Mouse (Mus musculus): ENCODE results near the gene Thsd7a.

GRCm38 (mm10) chr6:12353573-12353972 is 395.6 kb downstream of the Thsd7a start:
- no peak for TF ChIP-seq CTCF (conservative IDR thresholded peaks at IDR 0.05 in 1 of 2, IDR thresholded peaks at IDR 0.05 in 1 of 2; ENCODE audit: low read depth in 2 of 2, low read length in 2 of 2)
- TF ChIP-seq ETS1 (conservative IDR thresholded peaks at IDR 0.05; ENCODE audit: low read depth, low read length): no peak
- no peak for TF ChIP-seq POLR2A (IDR thresholded peaks at IDR 0.05; ENCODE audit: low read depth, low read length)
- no peak for TF ChIP-seq MAZ (IDR thresholded peaks at IDR 0.05; ENCODE audit: low read depth, low read length)
- no peak for TF ChIP-seq ZKSCAN1 (IDR thresholded peaks at IDR 0.05; ENCODE audit: borderline replicate concordance, low read depth, low read length)
- TF ChIP-seq NRF1 (IDR thresholded peaks at IDR 0.05; ENCODE audit: low read depth, low read length): no peak
- no peak for TF ChIP-seq ZC3H11A (IDR thresholded peaks at IDR 0.05; ENCODE audit: low read depth, low read length)
- no peak for TF ChIP-seq EP300 (IDR thresholded peaks at IDR 0.05; ENCODE audit: low read length)
- no peak for TF ChIP-seq MYC (IDR thresholded peaks at IDR 0.05; ENCODE audit: low read depth, low read length)
